Mouse (Mus musculus): ENCODE data around the gene Tpm3.
"Not testable (repeated sequence)": the region's sequence is repeated elsewhere in the genome, so short reads cannot be mapped to it uniquely, and the experiment has no call there.

Tpm3 gene

DNA sequence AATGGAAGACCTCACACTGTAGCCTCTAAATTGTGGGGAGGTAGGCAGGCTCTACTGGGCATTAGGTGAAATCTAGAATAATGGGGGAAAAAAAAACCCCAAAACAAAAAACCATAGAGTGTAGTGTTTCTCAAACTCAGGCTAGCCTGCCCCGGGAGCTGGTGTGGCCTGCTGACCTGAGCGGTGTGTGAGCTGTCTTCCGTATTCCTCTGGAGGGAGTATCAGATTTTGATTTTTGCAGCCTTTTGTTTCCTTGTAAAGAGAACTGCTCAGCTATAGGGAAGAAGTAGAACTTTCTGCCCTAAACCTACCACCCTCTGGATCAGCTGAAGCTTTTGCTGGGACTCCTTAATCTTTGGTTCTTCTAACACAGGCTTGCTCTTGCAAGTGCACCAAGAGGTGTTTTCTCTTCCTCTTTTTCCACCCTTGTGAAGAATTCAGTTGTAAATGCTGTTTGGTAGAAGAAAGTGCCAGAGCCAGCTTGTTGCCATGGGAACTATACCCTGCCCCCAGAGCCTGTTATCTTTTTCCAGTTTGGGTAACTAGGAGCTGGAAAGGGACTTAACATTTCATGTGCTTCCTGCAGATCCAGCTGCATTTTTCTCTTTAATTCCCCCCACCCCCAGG is 11.4 kb downstream of the Tpm3 start:
- DNase-seq (ENCODE audit: low read depth): peak; percentile 32

DNA sequence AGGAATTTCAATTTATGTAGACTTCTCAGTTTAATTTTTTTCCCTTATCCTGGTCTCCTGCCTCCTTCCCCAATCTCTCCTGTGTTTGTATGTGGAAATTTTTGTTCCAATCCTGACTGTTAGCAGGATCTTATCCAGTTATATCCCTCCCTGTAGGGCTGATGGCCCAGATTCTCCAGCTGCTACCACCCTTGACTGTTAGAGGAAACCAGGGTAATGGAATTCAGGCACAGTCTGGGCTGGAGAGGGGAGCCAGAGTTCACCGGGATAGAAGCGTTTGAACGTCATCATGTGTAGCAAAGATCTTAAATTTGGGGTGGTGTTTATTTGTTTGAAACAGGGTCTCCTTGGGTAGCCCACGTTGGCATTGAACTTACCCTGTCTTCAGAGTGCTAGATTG is 12.3 kb downstream of the Tpm3 start:
- DNase-seq (ENCODE audit: low read depth): peak; percentile 47

DNA sequence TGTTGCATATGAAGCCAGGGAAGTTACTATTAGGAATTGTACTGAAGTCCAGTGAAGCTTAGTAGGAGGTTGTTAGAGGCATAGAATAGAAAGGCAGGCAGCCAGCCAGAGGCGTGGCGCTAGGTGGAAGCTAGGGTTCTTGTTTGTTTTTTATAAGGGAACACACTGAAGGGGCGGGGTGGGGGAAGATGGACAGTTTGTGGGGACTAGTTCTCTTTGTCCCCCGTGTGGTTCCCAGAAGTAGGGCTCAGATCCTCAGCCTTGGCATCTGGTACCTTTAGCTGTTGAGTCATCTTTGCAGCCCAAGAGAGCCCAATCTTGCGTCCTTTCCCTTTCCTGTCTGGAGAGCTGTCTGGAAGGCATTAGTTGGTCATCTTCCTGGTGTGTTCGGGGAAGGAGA is 12.8 kb downstream of the Tpm3 start:
- DNase-seq (ENCODE audit: low read depth): peak; percentile 57

DNA sequence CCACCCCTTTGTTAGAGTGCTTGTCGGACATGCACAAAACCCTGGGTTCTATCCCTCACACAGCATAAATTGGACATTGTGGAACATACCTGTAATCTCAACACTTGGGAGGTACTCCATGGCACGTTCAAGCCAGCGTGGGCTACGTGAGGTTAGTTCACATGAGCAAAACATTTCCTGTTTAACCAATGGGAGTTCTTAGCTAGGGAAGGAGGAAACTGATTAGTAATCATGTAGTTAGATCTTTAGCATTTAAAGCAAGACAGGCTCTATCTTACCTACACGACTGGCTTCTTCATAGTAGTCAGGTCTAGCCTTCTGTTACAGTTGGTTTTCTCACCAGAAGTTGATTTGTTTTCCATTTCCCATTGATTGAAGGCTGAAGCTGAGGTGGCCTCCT is 13.6 kb downstream of the Tpm3 start:
- DNase-seq (ENCODE audit: low read depth): no peak

- no peak for DNase-seq (ENCODE audit: low read depth)
Observed at GRCm38 (mm10) chr3:90088617-90089016, 16.2 kb downstream of the Tpm3 start.

DNA sequence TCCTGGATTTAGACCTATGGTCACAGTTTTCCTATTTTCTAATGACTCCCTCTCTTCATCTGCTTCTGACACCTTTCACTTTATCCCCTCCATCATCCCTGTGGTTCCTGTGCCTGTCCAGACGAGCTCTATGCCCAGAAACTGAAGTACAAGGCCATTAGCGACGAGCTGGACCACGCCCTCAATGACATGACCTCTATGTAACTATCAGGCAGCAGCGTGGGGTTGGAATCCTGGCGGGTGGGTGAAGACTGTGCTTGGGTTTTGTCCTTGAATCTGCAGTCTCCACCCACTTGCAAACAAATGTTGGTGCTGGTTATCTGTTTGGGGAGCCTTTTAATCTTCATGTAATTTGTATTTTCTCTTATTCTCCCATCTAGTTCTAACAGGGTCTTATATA is 18.4 kb downstream of the Tpm3 start:
- no peak for DNase-seq (ENCODE audit: low read depth)

DNA sequence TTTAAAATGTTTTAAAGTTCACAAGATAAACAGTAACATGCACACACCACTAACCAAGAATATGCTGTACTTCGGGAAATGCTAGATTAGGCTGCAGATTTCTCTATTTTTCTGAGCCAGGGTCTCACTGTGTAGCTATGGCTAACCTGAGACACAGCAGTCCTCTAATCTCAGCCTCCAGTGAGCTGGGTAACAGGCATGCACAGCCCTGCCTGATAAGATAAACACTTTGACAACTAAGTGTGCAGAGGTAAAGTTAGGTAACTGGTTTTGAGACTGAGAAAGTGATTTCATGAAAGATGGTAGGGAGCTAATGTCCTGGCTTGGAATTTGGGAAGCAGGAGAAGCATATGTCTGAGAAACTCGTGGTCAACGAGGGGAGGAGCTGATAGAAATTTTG is 22.0 kb downstream of the Tpm3 start:
- no peak for DNase-seq (ENCODE audit: low read depth)

DNA sequence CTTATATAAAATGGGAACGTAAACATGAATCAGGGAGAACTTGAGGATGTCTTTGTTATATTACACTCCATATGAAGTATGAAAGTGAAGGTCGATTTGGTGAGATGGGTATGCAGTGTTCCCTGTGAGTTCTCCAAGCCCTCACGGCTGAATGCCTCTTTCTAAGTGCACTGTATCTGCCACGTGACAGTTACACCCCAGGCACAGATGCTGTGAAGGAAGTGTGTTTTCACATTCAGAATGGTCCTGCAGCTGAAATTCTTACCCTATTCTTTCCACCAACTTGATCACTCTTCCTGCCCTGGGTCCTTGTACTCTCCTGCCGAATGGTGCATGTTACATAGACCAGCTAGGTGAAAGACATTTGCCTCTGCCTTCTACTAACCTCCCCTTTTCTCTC is 25.5 kb downstream of the Tpm3 start:
- no peak for DNase-seq (ENCODE audit: low read depth)

DNA sequence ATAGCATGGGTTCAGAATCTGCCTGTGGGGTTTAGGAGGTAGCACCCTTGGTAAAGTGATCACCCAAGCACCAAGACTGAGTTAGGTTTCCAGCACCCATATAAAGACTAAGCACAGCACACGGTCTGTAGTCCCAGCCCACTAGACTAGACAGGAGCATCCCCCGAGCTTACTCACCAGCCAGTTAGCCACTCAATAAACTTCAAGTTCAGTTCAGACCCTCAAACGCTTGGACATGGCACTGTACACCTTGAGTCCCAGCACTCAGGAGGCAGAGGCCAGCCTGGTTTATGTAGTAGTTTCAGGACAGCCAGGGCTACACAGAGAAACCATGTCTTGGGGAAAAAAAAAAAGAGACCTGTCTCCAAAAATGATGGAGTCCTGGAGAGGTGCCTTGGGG is 28.6 kb downstream of the Tpm3 start:
- DNase-seq (ENCODE audit: low read depth): no peak

DNA sequence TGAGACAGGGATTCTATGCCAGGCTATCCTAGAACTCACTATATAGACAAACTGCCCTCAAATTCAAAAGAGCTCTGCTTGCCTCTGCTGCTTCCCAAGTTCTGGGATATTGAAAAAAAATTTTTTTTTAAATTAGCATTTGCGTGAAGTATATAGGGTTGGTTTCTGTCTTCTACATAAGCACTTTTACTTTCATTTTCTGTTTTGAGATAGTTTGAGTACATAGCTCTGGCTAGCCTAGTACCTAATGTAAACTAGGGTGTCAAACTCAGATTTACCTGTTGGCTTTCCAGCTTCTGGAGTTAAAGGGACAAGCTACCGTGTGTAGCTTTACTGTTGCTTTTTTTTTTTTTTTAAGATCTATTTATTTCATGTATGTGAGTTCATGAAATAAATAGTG is 29.2 kb downstream of the Tpm3 start:
- DNase-seq (ENCODE audit: low read depth): no peak

DNA sequence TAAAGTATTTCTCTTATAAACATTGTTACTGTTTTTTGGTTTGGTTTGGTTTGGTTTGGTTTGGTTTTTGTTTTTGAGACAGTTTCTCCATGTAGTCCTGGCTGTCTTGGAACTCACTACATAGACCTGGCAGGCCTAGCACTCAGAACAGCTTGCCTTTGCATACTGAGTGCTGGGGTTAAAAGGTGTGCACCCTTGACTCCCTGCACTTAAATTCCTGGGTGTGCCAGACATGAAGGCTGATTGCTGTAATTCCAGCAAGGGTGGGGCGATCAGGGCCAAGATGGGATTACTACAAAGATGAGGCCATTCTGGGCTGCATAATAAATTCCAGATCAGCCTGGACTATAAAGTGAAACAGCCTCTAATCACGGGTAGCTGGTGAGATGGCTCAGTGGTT is 29.8 kb downstream of the Tpm3 start:
- DNase-seq (ENCODE audit: low read depth): no peak

GRCm38 (mm10) chr3:90103176-90103575 is 30.7 kb downstream of the Tpm3 start:
- no peak for DNase-seq (ENCODE audit: low read depth)

- DNase-seq (ENCODE audit: low read depth): no peak
Observed at GRCm38 (mm10) chr3:90103938-90104337, 31.5 kb downstream of the Tpm3 start, which contains the start of gene Nup210l. TSS of gene Nup210l (plus strand) at chr3:90104132.

- no peak for DNase-seq (ENCODE audit: low read depth)
Observed at GRCm38 (mm10) chr3:90111706-90112105, 39.3 kb downstream of the Tpm3 start.

DNA sequence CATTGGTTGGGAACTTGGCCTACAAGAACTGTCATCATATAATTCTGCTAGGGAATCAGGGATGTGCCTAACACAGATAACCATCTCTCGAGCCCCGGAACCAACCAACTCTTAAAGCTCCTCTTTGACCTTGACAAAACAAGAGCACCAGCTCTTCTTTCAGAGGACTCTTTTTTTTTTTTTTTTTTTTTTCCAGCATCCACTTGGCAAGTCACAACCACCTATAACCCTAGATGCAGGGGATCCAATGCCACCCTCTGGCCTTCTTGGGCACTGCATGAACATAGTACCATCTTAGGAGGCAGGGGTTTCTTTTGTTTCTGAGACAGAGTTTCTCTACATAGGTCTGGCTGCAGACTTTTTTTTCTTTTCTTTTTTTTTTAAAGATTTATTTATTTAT is 41.9 kb downstream of the Tpm3 start:
- DNase-seq (ENCODE audit: low read depth): no peak

- peak; percentile 31 for DNase-seq (ENCODE audit: low read depth)
Observed at GRCm38 (mm10) chr3:90115526-90115925, 43.1 kb downstream of the Tpm3 start.

- peak; percentile 87 for DNase-seq (ENCODE audit: low read depth)
Observed at GRCm38 (mm10) chr3:90118132-90118790, 45.8 kb downstream of the Tpm3 start.

- DNase-seq (ENCODE audit: low read depth): not testable (repeated sequence)
Observed at GRCm38 (mm10) chr3:90122036-90122435, 49.6 kb downstream of the Tpm3 start.

DNA sequence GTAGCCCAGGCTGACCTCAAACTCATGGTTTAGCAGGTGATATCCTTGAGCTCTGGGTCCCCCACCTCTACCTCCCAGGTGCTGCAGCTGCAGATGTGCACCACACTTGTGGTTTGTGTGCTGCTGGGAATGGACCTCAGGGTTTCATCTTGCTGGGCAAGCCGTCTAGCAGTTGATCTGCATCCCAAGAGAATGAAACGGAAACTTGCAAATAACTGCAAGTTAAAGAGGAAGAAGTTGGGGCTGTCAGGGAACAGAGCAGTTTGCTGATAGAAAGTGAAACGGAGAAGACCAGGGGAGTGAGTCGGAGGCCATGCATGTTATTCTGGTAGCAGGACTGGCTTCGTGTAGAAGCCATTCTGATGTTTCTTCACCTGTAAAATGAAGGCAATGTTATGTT is 53.3 kb downstream of the Tpm3 start:
- DNase-seq (ENCODE audit: low read depth): no peak

- no peak for DNase-seq (ENCODE audit: low read depth)
Observed at GRCm38 (mm10) chr3:90127881-90128280, 55.4 kb downstream of the Tpm3 start.

DNA sequence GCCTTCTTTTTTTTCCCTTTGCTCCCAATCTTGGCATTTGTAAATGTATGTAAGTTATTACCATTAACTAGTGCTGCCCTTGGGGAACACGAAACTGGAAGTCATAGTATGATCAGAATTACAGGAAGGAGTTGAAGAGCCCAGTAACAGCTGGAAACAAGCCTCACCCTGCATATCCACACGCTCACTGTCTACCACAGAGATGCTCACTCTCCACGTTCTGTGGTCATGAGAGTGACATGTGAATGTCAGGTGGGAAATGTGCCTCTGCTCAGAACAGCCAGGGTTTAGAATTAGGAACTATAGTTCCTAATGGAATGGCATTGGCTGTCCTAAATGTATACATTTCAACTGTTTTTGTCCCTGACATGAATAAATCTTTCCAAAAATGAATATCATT is 60.3 kb downstream of the Tpm3 start:
- DNase-seq (ENCODE audit: low read depth): no peak

DNA sequence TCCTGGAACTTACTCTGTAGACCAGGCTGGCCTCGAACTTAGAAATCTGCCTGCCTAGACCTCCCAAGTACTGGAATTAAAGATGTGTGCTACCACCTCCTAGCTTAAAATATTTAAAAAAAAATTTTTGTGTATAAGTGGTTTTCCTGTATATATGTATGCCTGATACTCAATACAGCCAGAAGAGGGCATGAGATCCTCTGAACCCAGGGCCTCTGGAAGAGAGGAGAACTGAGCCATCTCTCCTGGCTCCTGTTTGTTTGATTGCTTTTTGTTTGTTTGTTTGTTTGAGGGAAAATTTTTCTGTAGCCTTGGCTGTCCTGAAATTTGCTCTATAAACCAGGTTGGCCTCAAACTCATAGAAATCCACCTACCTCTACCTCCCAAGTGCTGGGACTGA is 60.9 kb downstream of the Tpm3 start:
- peak; percentile 15 for DNase-seq (ENCODE audit: low read depth)

GRCm38 (mm10) chr3:90134483-90134882 is 62.0 kb downstream of the Tpm3 start:
- peak; percentile 63 for DNase-seq (ENCODE audit: low read depth)

GRCm38 (mm10) chr3:90134993-90135392 is 62.5 kb downstream of the Tpm3 start:
- DNase-seq (ENCODE audit: low read depth): no peak
